Mouse (Mus musculus) hindbrain, postnatal 0 days (tissue): ENCODE results near the gene Fbxo42. TPM values are rescaled to one million over a fixed set of nuclear protein-coding genes. Genes with fewer than 3 reads are reported as not detected.

Experiments
- ATAC-seq: fragments of 200-750 bp; cut with Nextera tagmentation; 2 replicates; pipeline ENCODE4 v1.8.0; 2017; ENCODE audit warnings: mild to moderate bottlenecking, moderate TSS enrichment, moderate library complexity
- DNase-seq: peaks from one replicate; pipeline ENCODE4 v3.0.0-alpha.2; 2015; ENCODE audit warnings: low spot score
- H3K27ac ChIP-seq: fragments of 300-500 bp; sonication (generic); 2 replicates; pipeline ENCODE4 v1.5.1; 2014; ENCODE audit warnings: mild to moderate bottlenecking
- H3K27me3 ChIP-seq: fragments of 300-500 bp; sonication (generic); 2 replicates; pipeline ENCODE4 v1.6.1; 2014; ENCODE audit warnings: low read length, mixed read lengths; ENCODE audit not compliant: insufficient read depth
- H3K36me3 ChIP-seq: fragments of 300-500 bp; sonication (generic); 2 replicates; pipeline ENCODE4 v1.6.1; 2014; ENCODE audit warnings: low read length, mixed read lengths; ENCODE audit not compliant: insufficient read depth
- H3K4me1 ChIP-seq: fragments of 300-500 bp; sonication (generic); 2 replicates; pipeline ENCODE4 v1.6.1; 2014; ENCODE audit warnings: antibody characterized with exemption, low read length, mixed read lengths; ENCODE audit not compliant: insufficient read depth
- H3K4me2 ChIP-seq: fragments of 300-500 bp; sonication (generic); 2 replicates; pipeline ENCODE4 v1.6.1; 2014; ENCODE audit warnings: low read depth, mild to moderate bottlenecking, low read length, moderate library complexity, mixed read lengths
- H3K4me3 ChIP-seq: fragments of 300-500 bp; sonication (generic); 2 replicates; pipeline ENCODE4 v1.5.1; 2014; ENCODE audit warnings: low read length
- H3K9ac ChIP-seq: fragments of 300-500 bp; sonication (generic); replicated peaks from 2 replicates; pipeline ENCODE4 v1.6.1; 2014; ENCODE audit warnings: mild to moderate bottlenecking, low read length, moderate library complexity, mixed read lengths
- H3K9me3 ChIP-seq: fragments of 300-500 bp; sonication (generic); 2 replicates; pipeline ENCODE4 v1.6.1; 2016; ENCODE audit warnings: low read length, mixed read lengths
- CTCF ChIP-seq: IDR thresholded peaks from 2 replicates; pipeline ENCODE4 v1.5.1; 2016; ENCODE audit warnings: antibody characterized with exemption, control low read depth, low read depth
- whole genome bisulfite sequencing: fragments of 180-500 bp; shearing (Covaris S2); extraction: QIAGEN DNeasy Blood & Tissue Kit; methylation state at CpG from one replicate; pipeline ENCODE4 v1.1.7; 2014; 5-methylcytosine and 5-hydroxymethylcytosine counted together
- polyA plus RNA-seq: library from polyadenylated mRNA; unstranded; fragments of >200 nt; fragmentation: Nextera tagmentation; extraction: Ambion mirVana; gene quantifications from 2 replicates; pipeline ENCODE4 v1.2.1, GENCODE M21; 2015
- total RNA-seq: library from RNA; depleted of rRNA; stranded (reverse); fragments of >200 nt; gene quantifications from 2 replicates; pipeline ENCODE4 v1.2.3, GENCODE M21; 2014

Gene Fbxo42
- total and polyA plus RNA-seq, 2 experiments from 2014 or later, result 15.5 to 20.8 TPM

GRCm38 (mm10) chr4:141157485-141157884 is 9.8 kb downstream of the Fbxo42 start:
- Histone ChIP-seq H3K9me3 (no peaks in the 10 kb centered on the region), H3K27me3 (no peaks in the 10 kb centered on the region), H3K27ac (no peak overlapping the region), H3K4me1 (no peaks in the 10 kb centered on the region), H3K4me2 (no peak overlapping the region), H3K9ac (no peak overlapping the region), H3K4me3 (no peak overlapping the region), H3K36me3 (no peaks in the 10 kb centered on the region)
- TF ChIP-seq CTCF, result no peak
- 70% methylated on average over 4 of the region's 4 CpGs for WGBS
- DNase-seq, result no peak
- ATAC-seq, result no peak

DNA sequence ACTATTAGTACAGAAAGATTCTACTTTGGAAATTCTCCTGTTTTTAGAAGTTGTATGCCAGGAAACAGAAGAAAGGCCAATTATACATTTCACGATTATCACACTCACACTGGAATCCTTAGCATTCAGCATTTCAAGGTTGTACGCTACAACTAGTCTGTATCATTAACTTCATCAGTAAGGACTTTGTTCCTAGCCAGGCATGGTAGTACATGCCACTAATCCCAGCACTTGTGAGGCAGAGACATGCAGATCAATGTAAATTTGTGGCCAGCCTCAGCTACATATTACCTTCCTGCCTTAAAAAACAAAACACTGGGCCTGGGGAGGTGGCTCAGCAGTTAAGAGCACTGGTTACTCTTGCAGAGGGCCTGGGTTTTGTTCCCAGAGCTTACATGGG is 10.9 kb downstream of the Fbxo42 start:
- Histone ChIP-seq H3K4me3 (no peak overlapping the region), H3K36me3 (no peaks in the 10 kb centered on the region), H3K4me1 (no peaks in the 10 kb centered on the region), H3K27ac (no peak overlapping the region), H3K27me3 (no peaks in the 10 kb centered on the region), H3K9ac (no peak overlapping the region), H3K9me3 (no peaks in the 10 kb centered on the region), H3K4me2 (no peak overlapping the region)
- ATAC-seq (no peak), DNase-seq (no peak)
- no peak for TF ChIP-seq CTCF
- 84% methylated on average over 2 of the region's 2 CpGs for WGBS

- no peak overlapping the region for H3K9ac ChIP-seq
- H3K27me3 ChIP-seq, result no peaks in the 10 kb centered on the region
- no peaks in the 10 kb centered on the region for H3K36me3 ChIP-seq
- no peaks in the 10 kb centered on the region for H3K9me3 ChIP-seq
- WGBS, result 56% methylated on average over 11 of the region's 11 CpGs
- no peak overlapping the region for H3K27ac ChIP-seq
- no peak for ATAC-seq
- 0 out of 2 replicates have a peak, but pooled peaks have one; percentile 6 for TF ChIP-seq CTCF
- no peak overlapping the region for H3K4me2 ChIP-seq
- no peak overlapping the region for H3K4me3 ChIP-seq
- DNase-seq, result no peak
- no peaks in the 10 kb centered on the region for H3K4me1 ChIP-seq
Observed at GRCm38 (mm10) chr4:141159093-141159492, 11.4 kb downstream of the Fbxo42 start.

DNA sequence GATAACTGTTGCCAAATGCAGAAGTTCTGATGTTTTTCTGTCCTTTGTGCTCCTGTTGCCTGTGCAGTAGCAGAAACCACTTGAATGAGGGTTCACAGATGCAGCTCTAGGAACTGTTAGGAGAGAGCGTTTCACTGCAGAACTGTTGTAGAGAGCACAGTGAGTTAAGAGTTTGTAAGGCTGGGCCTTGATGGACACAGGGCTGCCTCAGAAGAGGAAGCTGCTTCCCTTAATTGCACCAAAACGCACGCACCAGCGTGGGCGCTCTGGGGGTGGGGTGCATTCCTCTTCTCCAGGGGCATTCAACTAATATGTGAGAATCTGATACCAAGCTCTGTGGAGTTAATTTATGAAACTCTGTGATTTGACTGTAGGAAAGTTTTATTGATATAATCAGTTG is 12.0 kb downstream of the Fbxo42 start:
- 73% methylated on average over 5 of the region's 5 CpGs for WGBS
- Histone ChIP-seq H3K27me3 (no peaks in the 10 kb centered on the region), H3K4me3 (no peak overlapping the region), H3K36me3 (no peaks in the 10 kb centered on the region), H3K9me3 (no peaks in the 10 kb centered on the region), H3K4me2 (no peak overlapping the region), H3K4me1 (no peaks in the 10 kb centered on the region), H3K9ac (no peak overlapping the region), H3K27ac (no peak overlapping the region)
- DNase-seq, result no peak
- no peak for TF ChIP-seq CTCF
- no peak for ATAC-seq

- WGBS, result 94% methylated on average over 4 of the region's 4 CpGs
- no peak for ATAC-seq
- TF ChIP-seq CTCF, result no peak
Observed at GRCm38 (mm10) chr4:141160193-141160592, 12.5 kb downstream of the Fbxo42 start.

GRCm38 (mm10) chr4:141161699-141162208 is 14.0 kb downstream of the Fbxo42 start:
- no peaks in the 10 kb centered on the region for H3K4me1 ChIP-seq
- no peak for ATAC-seq
- no peak overlapping the region for H3K4me2 ChIP-seq
- H3K27me3 ChIP-seq, result no peaks in the 10 kb centered on the region
- H3K27ac ChIP-seq, result no peak overlapping the region
- DNase-seq, result no peak
- 88% methylated on average over 6 of the region's 6 CpGs for WGBS
- TF ChIP-seq CTCF, result no peak
- H3K9ac ChIP-seq, result no peak overlapping the region
- H3K36me3 ChIP-seq, result no peaks in the 10 kb centered on the region
- no peaks in the 10 kb centered on the region for H3K9me3 ChIP-seq
- no peak overlapping the region for H3K4me3 ChIP-seq

More at GRCm38 (mm10) chr4:141160193-141160592, 12.5 kb downstream of the Fbxo42 start:
- H3K9ac ChIP-seq, result no peak overlapping the region
- H3K9me3 ChIP-seq, result no peaks in the 10 kb centered on the region
- no peak for DNase-seq
- H3K4me1 ChIP-seq, result no peaks in the 10 kb centered on the region
- H3K27me3 ChIP-seq, result no peaks in the 10 kb centered on the region
- no peak overlapping the region for H3K4me2 ChIP-seq
- H3K36me3 ChIP-seq, result no peaks in the 10 kb centered on the region
- H3K4me3 ChIP-seq, result no peak overlapping the region
- H3K27ac ChIP-seq, result no peak overlapping the region

GRCm38 (mm10) chr4:141163729-141164128 is 16.0 kb downstream of the Fbxo42 start:
- Histone ChIP-seq H3K4me2 (no peak overlapping the region), H3K27me3 (no peaks in the 10 kb centered on the region), H3K27ac (no peak overlapping the region), H3K4me3 (no peak overlapping the region), H3K9ac (no peak overlapping the region), H3K36me3 (peaks cover under 1% of the 10 kb centered on the region; the same call in 1 of the 2 replicates), H3K9me3 (no peaks in the 10 kb centered on the region), H3K4me1 (no peaks in the 10 kb centered on the region)
- DNase-seq, result no peak
- ATAC-seq, result no peak
- no peak for TF ChIP-seq CTCF
- 96% methylated on average over 5 of the region's 5 CpGs for WGBS
